Mouse (Mus musculus) embryo, embryonic 10 days (tissue): ENCODE data around the gene Gm3543.
"Not testable (repeated sequence)": the region's sequence is repeated elsewhere in the genome, so short reads cannot be mapped to it uniquely, and the experiment has no call there.

Source experiments
- DNase-seq: peaks from one replicate; pipeline ENCODE4 v3.0.0-alpha.2; 2015; ENCODE audit warnings: low spot score

The Gm3543 gene

DNA sequence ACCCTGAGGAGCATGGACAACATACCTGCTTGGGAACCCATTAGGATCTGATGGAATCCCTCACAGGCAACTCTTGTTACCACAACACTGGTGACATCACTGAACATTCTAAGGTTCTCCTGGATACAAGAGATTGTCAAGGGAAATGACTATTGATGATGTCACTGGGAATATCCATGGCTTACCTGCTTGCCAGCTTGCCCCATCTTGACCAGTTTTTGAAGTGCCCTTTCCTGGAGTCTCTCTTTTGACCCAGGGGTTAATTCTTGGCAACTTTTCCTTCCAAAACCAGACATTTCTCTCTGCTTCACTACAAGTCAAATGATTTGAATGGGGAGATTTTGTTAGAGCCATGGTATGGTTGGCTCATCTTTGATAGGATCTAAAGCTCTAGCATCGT is at the start of gene Gm3543:
Gene Gm3543, minus strand, starts transcription at position 101 of the 400 bp plus-strand sequence.
- not testable (repeated sequence) for DNase-seq

DNA sequence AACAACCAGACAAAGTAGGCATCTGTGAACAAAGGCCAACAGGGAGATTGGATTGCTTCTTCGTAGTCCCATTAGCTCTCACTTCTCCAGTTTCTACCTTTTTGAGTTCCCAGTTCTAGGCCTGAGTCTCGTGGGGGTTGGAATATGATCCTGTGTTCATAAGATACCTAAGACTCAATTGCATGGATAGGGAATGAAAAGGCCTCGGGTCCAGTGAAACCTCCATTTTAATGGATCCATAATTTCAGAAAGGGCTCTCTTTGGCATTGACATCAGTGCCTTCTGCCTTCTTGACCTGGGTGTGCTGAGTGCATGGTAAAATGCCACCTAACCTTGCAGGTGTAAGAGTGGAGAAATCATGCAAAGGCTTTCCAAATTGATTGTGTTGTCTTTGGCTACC is 14.5 kb downstream of the Gm3543 start:
- not testable (repeated sequence) for DNase-seq

DNA sequence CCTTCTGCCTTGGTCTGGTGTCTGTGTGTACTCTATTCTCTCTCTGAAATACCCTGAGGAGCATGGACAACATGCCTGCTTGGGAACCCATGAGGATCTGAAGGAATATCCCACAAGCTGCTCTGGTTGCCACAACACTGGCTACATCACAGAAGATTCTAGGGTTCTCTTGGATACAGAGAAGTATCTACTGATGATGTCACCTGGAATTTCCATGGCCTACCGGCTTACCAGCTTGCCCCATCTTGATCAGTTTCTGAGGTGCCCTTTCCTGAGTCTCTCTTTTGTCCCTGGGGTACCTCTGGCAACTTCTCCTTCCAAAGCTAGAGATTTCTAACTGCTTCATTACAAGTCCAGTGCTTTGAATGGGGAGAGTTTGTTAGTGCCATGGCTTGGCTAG is 15.3 kb downstream of the Gm3543 start, which contains the start of gene Gm6401:
Gene Gm6401, minus strand, starts transcription at position 101 of the 400 bp plus-strand sequence.
- DNase-seq, result not testable (repeated sequence)

DNA sequence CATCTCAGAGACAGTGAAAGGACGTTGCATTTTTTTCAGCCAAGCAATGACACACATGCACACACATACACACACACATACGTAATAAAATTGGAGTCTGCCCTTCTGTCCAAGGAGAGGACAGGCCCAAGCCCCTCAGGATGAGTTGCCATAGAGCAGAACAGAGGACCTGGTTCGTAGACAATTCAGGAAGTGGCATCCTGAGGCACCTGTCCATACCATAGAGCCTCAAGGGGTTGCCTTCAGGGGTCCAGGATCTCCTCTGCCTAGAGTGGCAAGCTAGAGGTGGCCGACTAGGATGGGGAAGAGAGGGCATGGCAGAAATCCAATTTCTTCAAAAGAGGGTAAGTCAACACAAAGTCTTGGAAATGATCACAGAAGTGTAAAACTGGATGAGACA is 19.0 kb downstream of the Gm3543 start:
- not testable (repeated sequence) for DNase-seq

DNA sequence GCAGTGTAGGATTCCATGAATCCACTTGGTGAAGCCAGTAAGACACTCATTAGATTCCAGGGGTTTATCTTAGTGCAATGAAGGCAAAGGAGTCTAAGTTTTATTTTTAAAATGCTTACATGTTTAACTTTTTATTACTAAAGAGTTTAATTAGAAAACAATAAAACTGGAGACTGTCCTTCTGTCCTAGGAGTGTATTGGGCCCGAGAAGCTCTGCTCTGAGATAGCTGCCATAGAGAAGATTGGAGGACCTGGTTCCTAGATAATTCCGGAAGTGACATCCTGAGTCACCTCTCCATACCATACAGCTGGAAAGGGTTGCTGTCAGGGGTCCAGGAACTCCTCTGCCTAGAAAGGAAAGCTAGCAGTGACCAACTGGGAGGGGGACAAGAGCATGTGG is 39.4 kb downstream of the Gm3543 start, which contains the start of gene 1700024B05Rik:
Gene 1700024B05Rik, plus strand, starts transcription at position 301 of the 400 bp plus-strand sequence.
- DNase-seq, result not testable (repeated sequence)
